Mouse (Mus musculus) G1E (cell line): ENCODE measurements around the gene Ddx42. TPM values are rescaled to one million over a fixed set of nuclear protein-coding genes. Genes with fewer than 3 reads are reported as not detected.
A peak's percentile ranks its signal among the peaks of the same experiment; 100 is the strongest.

Source experiments
- ATAC-seq: 2 replicates; pipeline ENCODE4 v1.8.0; 2016; ENCODE audit warnings: mild to moderate bottlenecking; ENCODE audit not compliant: insufficient number of reproducible peaks, poor library complexity, low FRiP score, severe bottlenecking; ENCODE audit errors: extremely low read depth
- DNase-seq: peaks from one replicate; pipeline ENCODE4 v3.0.0; 2012; ENCODE audit warnings: low spot score
- H3K27me3 ChIP-seq: 2 replicates; pipeline ENCODE4 v1.6.1; 2012; ENCODE audit warnings: mild to moderate bottlenecking, low read length, inconsistent platforms; ENCODE audit not compliant: insufficient read depth
- H3K36me3 ChIP-seq: replicated peaks from 2 replicates; pipeline ENCODE3; 2012; ENCODE audit warnings: mild to moderate bottlenecking, inconsistent platforms
- H3K4me1 ChIP-seq: 2 replicates; pipeline ENCODE4 v1.6.1; 2012; ENCODE audit warnings: low read depth, low read length, inconsistent platforms, mixed read lengths; ENCODE audit not compliant: insufficient read depth
- H3K4me3 ChIP-seq: 2 replicates; pipeline ENCODE4 v1.5.1; 2012; ENCODE audit warnings: low read depth, mild to moderate bottlenecking, inconsistent platforms, low read length, moderate library complexity, mixed read lengths
- H3K9me3 ChIP-seq: replicated peaks from 2 replicates; pipeline ENCODE4 v1.6.1; 2012; ENCODE audit warnings: inconsistent platforms
- CTCF ChIP-seq: IDR thresholded peaks from 2 replicates; pipeline ENCODE4 v1.5.1; 2012; ENCODE audit warnings: low read depth, low read length, inconsistent platforms, mixed read lengths
- GATA1 ChIP-seq: IDR thresholded peaks from 2 replicates; pipeline ENCODE4 v1.6.1; 2012; ENCODE audit warnings: borderline replicate concordance, low read length, inconsistent platforms, mixed read lengths
- GATA2 ChIP-seq: IDR thresholded peaks from 2 replicates; pipeline ENCODE4 v1.6.1; 2012; ENCODE audit warnings: low read depth, low read length, inconsistent platforms, borderline replicate concordance
- POLR2AphosphoS5 ChIP-seq: IDR thresholded peaks from 2 replicates; pipeline ENCODE4 v1.6.1; 2012; ENCODE audit warnings: low read depth, low read length, inconsistent platforms; ENCODE audit not compliant: insufficient replicate concordance
- TAL1 ChIP-seq: conservative IDR thresholded peaks from 2 replicates; pipeline ENCODE4 v1.6.1; 2012; ENCODE audit warnings: low read depth, low read length, inconsistent platforms, mixed read lengths
- polyA plus RNA-seq: library from polyadenylated mRNA; stranded (reverse); fragments of >175 nt; gene quantifications from 2 replicates; pipeline ENCODE4 v1.2.3, GENCODE M21; 2012
- total RNA-seq, 2 experiments: library from RNA; stranded (forward) in 1 of 2; stranded (reverse) in 1 of 2; fragments of 200-1000 nt in 1 of 2; fragments of >200 nt in 1 of 2; fragmentation: Nextera tagmentation in 1 of 2; gene quantifications; 2 replicates each; pipeline ENCODE4 v1.2.3; 2014 to 2017

The Ddx42 gene
- total and polyA plus RNA-seq, 3 experiments: 50.3 to 112 (median 63.7) TPM

DNA sequence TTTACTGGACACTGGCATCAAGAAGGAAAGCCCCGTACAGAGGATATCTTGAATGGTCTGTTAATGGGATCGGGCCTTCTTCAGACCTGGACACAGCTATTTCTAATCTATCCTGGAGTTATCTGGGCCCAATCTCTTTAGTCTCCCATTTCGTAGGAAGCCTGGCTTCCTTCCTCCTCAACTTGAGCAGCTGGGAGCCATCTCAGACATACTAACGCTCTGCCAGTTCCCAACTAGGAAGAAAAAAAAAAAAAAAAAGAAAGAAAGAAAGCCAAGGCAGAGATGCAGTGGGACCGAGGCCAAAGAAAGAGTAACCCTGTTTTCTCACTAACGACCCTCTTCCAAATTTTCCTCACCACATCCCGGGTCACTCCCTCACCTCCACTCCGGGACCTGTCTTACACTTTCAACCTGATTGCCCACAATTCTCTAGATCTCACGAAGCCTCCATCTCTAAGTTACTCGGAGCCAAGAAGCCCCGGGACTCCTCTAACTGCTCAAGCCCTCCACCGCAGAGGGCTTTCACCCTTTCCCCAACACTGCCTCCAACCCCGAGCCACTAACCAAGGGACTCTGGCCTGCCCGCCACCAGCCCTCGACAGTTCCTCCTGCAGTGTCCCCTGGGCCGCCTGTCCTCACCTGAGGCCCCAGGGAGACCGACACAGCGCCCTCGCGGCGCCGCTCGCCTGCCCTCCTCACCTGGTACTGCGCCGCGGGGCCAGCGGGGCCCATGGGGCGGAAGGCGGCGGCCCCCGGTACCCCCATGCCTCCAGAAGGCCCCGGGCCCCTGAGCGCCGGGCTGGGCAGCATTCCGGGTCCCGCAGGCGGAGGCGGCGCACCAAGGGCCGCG, 55.3 kb downstream of the Ddx42 start:
- TF ChIP-seq CTCF (no peak), GATA1 (no peak), TAL1 (no peak), GATA2 (no peak), POLR2AphosphoS5 (no peak)

DNA sequence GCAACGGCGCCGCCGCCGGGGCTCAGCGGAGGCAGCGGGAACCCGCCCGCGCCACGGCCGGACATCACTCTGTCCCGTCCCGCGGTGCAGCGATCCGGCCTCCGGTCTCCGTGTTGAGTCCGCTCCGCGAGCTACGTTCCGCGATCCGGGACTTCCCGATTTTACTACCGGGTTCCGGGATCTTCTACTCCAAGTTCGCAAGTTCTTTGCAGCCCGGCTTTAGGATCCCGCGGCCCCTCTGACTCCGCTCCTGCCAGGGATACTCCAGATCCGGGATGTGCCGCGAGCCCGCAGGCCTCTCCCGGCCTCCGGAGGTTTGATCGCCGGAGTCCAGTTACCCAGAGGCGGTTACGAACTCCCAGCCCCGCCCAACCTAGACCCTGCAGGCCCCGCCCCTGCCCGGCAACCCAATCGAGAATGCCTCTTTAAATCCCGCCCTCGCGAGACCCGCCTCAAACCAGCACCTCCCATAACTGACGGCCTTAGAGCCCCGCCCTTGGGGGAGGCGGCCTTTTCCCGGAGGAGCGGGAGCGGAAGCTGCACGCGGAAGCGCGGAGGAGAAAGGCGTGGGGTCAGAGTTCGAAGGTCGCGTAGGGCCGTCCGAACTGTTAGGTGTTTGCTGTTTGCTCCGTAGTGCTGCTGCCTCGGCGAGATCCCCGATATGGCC, 56.1 kb downstream of the Ddx42 start, which contains the start of gene Smarcd2:
TSS of gene Smarcd2 (minus strand) at position 329 of the 667 bp plus-strand sequence.
- peaks cover 69% of the 10 kb centered on the region for H3K4me1 ChIP-seq
- H3K4me3 ChIP-seq: peak within 1 kb of the TSS; percentile 92
- peaks cover 7% of the 10 kb centered on the region for H3K27me3 ChIP-seq
- H3K9me3 ChIP-seq: no peaks in the 10 kb centered on the region
- TF ChIP-seq GATA2 (no peak), CTCF (no peak), TAL1 (no peak), GATA1 (no peak), POLR2AphosphoS5 (no peak)
- peak; percentile 92 for DNase-seq
- peak; percentile 90 for ATAC-seq
- peaks cover 33% of the 10 kb centered on the region for H3K36me3 ChIP-seq

More for the DNA sequence above, 55.3 kb downstream of the Ddx42 start:
- Histone ChIP-seq H3K4me3 (peak overlapping the region; percentile 92), H3K9me3 (no peaks in the 10 kb centered on the region), H3K4me1 (peaks cover 76% of the 10 kb centered on the region), H3K36me3 (peaks cover 41% of the 10 kb centered on the region), H3K27me3 (peaks cover 2% of the 10 kb centered on the region; the same call in 1 of the 2 replicates)
- ATAC-seq: no peak
- peak; percentile 45 for DNase-seq

DNA sequence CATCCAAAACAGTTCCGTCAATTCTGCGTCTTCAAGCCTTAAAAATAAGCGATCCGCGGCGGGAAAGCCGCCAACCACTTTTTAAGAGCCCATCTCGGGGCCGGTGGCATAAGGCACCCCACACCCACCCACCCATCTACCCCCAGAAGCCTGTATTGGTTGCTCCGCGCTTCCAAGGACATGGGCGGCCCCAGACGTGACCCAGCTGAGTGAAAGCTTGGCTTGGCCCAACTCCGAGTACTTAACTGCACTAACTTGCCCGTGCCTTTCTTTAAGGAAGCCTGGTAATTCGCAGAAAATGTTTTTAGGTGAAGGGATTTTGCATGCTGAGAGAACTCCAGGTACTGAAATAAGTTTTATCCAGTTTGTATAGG, 56.6 kb downstream of the Ddx42 start:
- H3K36me3 ChIP-seq: peaks cover 28% of the 10 kb centered on the region
- TF ChIP-seq POLR2AphosphoS5 (no peak), GATA1 (no peak), CTCF (no peak), GATA2 (no peak), TAL1 (no peak)
- H3K4me1 ChIP-seq: peaks cover 63% of the 10 kb centered on the region
- ATAC-seq (no peak), DNase-seq (peak; percentile 45)
- H3K4me3 ChIP-seq: peak overlapping the region; percentile 92
- H3K9me3 ChIP-seq: no peaks in the 10 kb centered on the region
- H3K27me3 ChIP-seq: peaks cover 12% of the 10 kb centered on the region

DNA sequence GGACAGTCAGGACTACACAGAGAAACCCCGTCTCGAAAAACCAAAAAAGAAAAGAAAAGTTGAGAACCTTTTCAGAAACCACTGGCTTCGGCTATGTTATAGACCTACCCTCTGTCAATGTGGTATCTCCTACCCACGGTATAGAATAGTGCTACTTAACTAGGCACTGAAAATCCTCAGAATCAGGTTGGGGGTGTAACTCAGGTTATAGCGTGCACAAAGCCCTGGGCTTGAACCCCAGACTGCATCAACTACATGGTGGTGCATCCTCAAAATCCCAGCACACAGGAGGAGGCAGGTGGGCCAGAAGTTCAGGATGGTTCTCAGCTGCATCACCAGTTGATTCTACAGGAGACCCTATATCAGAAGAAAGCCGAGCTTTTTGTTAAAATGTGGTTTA, 57.1 kb downstream of the Ddx42 start:
- DNase-seq (no peak), ATAC-seq (no peak)
- Histone ChIP-seq H3K4me3 (peak overlapping the region; percentile 92), H3K27me3 (peaks cover 15% of the 10 kb centered on the region), H3K9me3 (no peaks in the 10 kb centered on the region), H3K4me1 (peaks cover 58% of the 10 kb centered on the region), H3K36me3 (peaks cover 23% of the 10 kb centered on the region)
- no peak for TF ChIP-seq POLR2AphosphoS5
- TF ChIP-seq TAL1: no peak
- no peak for TF ChIP-seq GATA1
- no peak for TF ChIP-seq GATA2
- no peak for TF ChIP-seq CTCF

DNA sequence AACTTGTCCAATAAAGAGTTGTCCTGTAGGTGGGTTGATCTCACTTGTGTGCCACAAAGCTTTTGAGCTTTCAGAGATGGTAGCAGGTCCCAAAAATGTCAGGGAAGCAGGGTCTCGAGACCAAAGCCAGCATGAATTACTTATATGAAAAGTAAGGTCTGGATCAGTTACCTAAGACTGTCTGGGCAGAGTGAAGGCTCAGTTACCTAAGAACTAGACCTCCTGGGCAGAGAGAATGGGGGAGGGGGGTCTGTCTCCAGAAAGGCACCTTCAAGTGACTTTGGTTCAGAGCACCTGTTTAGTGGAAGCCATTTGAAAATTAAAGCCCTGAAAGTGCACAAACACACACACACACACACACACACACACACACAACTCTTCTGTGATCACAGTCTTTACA, 57.6 kb downstream of the Ddx42 start:
- TF ChIP-seq POLR2AphosphoS5 (no peak), TAL1 (no peak), GATA2 (no peak), GATA1 (no peak), CTCF (no peak)
- DNase-seq (no peak), ATAC-seq (no peak)
- Histone ChIP-seq H3K27me3 (peaks cover 15% of the 10 kb centered on the region), H3K4me3 (no peak overlapping the region), H3K36me3 (peaks cover 17% of the 10 kb centered on the region), H3K4me1 (peaks cover 53% of the 10 kb centered on the region), H3K9me3 (no peaks in the 10 kb centered on the region)

DNA sequence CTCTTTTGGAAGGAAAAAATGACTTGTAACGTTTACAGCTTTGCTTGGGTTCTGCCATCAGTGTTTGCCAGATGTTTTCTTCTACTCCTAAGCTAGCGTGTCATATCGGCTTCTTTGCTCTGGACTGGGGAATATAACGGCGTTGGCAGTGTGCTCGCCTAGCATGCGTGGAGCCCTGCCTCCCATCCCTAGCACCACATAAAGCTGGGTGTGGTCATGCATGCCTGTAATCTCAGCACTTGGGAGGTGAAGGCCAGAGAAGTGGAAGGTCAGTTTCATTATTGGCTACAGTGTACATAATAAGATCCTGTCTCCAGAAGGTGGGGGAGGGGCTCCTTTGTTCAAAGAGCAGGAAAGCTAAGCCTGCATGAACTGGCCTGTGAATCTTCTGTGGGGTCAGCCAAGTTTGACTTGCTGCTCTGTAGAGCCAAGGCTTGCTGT, 58.3 kb downstream of the Ddx42 start:
- H3K4me3 ChIP-seq: no peak overlapping the region
- ATAC-seq (no peak), DNase-seq (no peak)
- TF ChIP-seq POLR2AphosphoS5 (no peak), TAL1 (no peak), GATA2 (no peak), CTCF (no peak), GATA1 (no peak)
- peaks cover 19% of the 10 kb centered on the region for H3K27me3 ChIP-seq
- H3K36me3 ChIP-seq: peaks cover 15% of the 10 kb centered on the region
- H3K9me3 ChIP-seq: no peaks in the 10 kb centered on the region
- peaks cover 49% of the 10 kb centered on the region for H3K4me1 ChIP-seq
